Mouse (Mus musculus): ENCODE measurements around the gene Lrrc74a.

Lrrc74a gene

GRCm38 (mm10) chr12:86719961-86720639, 14.1 kb upstream of the Lrrc74a start:
- DNase-seq (ENCODE audit: low spot score in 2 of 2) = no peak

- DNase-seq (ENCODE audit: low spot score in 2 of 2) = no peak
Observed at GRCm38 (mm10) chr12:86721453-86721852, 12.7 kb upstream of the Lrrc74a start.

GRCm38 (mm10) chr12:86724300-86724699, 9.9 kb upstream of the Lrrc74a start:
- DNase-seq (ENCODE audit: low spot score in 2 of 2) = no peak

- DNase-seq (ENCODE audit: low spot score in 2 of 2) = no peak
Observed at GRCm38 (mm10) chr12:86725706-86726105, 8.5 kb upstream of the Lrrc74a start.

GRCm38 (mm10) chr12:86726120-86726640, 8.0 kb upstream of the Lrrc74a start, which contains the start of gene Angel1:
Gene Angel1 (minus strand): TSS chr12:86726460.
- peak; percentile 97 for DNase-seq (ENCODE audit: low spot score in 2 of 2)

GRCm38 (mm10) chr12:86761036-86761435, 26.9 kb downstream of the Lrrc74a start:
- no peak for DNase-seq (ENCODE audit: low spot score in 2 of 2)

- DNase-seq (ENCODE audit: low spot score in 2 of 2) = no peak
Observed at GRCm38 (mm10) chr12:86764060-86764459, 29.9 kb downstream of the Lrrc74a start.

- no peak for DNase-seq (ENCODE audit: low spot score in 2 of 2)
Observed at GRCm38 (mm10) chr12:86766467-86766866, 32.3 kb downstream of the Lrrc74a start.

- peak; percentile 68 to 79 for DNase-seq (ENCODE audit: low spot score in 2 of 2)
Observed at GRCm38 (mm10) chr12:86767868-86768631, 33.9 kb downstream of the Lrrc74a start.

GRCm38 (mm10) chr12:86768986-86769580, 34.9 kb downstream of the Lrrc74a start:
- DNase-seq (ENCODE audit: low spot score in 2 of 2) = peak; percentile 87 to 91

GRCm38 (mm10) chr12:86769819-86770218, 35.6 kb downstream of the Lrrc74a start:
- DNase-seq (ENCODE audit: low spot score in 2 of 2) = no peak

GRCm38 (mm10) chr12:86770261-86770670, 36.1 kb downstream of the Lrrc74a start:
- DNase-seq (ENCODE audit: low spot score in 2 of 2) = peak; percentile 66 to 70

GRCm38 (mm10) chr12:86770927-86771326, 36.8 kb downstream of the Lrrc74a start:
- no peak for DNase-seq (ENCODE audit: low spot score in 2 of 2)

- peak; percentile 95 to 97 for DNase-seq (ENCODE audit: low spot score in 2 of 2)
Observed at GRCm38 (mm10) chr12:86771823-86772427, 37.8 kb downstream of the Lrrc74a start.

- no peak for DNase-seq (ENCODE audit: low spot score in 2 of 2)
Observed at GRCm38 (mm10) chr12:86772551-86772950, 38.4 kb downstream of the Lrrc74a start.

GRCm38 (mm10) chr12:86775561-86776280, 41.6 kb downstream of the Lrrc74a start:
- DNase-seq (ENCODE audit: low spot score in 2 of 2) = no peak

GRCm38 (mm10) chr12:86776341-86776860, 42.2 kb downstream of the Lrrc74a start:
- DNase-seq (ENCODE audit: low spot score in 2 of 2) = no peak

- no peak for DNase-seq (ENCODE audit: low spot score in 2 of 2)
Observed at GRCm38 (mm10) chr12:86778531-86778930, 44.4 kb downstream of the Lrrc74a start.

GRCm38 (mm10) chr12:86779206-86779989, 45.2 kb downstream of the Lrrc74a start:
- no peak for DNase-seq (ENCODE audit: low spot score in 2 of 2)

- DNase-seq (ENCODE audit: low spot score in 2 of 2) = peak; percentile 63 to 76
Observed at GRCm38 (mm10) chr12:86781654-86782202, 47.6 kb downstream of the Lrrc74a start.

All from right cerebral cortex, postnatal 10 days (tissue).